Mouse (Mus musculus) fat pad, adult 2 months (tissue): ENCODE measurements at regions not wholly inside any gene's neighbourhood (a gene's known extent, or its start where the extent isn't known, plus 50 kb on each side); places are given as distances from the start of the nearest gene placed in this dataset.
"Not testable (repeated sequence)": the region's sequence is repeated elsewhere in the genome, so short reads cannot be mapped to it uniquely, and the experiment has no call there.

Experiments used
- DNase-seq: peaks from one replicate; pipeline ENCODE4 v3.0.0-alpha.2; 2011; ENCODE audit warnings: low read depth, low spot score; ENCODE audit errors: extremely low read depth

DNA sequence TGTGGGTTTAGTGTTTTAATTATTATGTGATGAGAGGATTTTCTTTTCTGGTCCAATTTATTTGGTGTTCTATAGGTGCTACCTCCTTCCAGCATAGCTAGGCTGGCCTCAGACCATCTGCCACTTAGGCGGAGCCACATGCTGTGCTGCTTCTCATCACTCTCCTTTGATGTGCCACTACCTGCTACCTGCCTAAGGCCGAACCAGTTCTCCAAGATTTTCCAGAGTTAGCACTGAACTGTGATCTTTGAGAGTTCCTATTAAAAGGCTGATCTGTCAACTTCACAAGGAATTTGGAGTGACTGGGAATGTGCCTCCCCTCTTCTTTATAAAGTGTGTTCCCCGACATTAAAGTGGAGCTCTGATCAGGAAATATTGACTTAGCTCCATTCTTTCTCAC, 504.8 kb downstream of the Serpinb8 start:
- no peak for DNase-seq

- no peak for DNase-seq
Observed at GRCm38 (mm10) chr1:108102607-108103006, 512.8 kb downstream of the Serpinb8 start.

- DNase-seq, result no peak
Observed at GRCm38 (mm10) chr1:108110984-108111383, 521.2 kb downstream of the Serpinb8 start.

GRCm38 (mm10) chr1:108127393-108127792, 537.6 kb downstream of the Serpinb8 start:
- DNase-seq, result no peak

GRCm38 (mm10) chr1:108132006-108132405, 542.2 kb downstream of the Serpinb8 start:
- DNase-seq, result no peak

GRCm38 (mm10) chr1:108135346-108135745, 545.5 kb downstream of the Serpinb8 start:
- DNase-seq, result not testable (repeated sequence)

- DNase-seq, result no peak
Observed at GRCm38 (mm10) chr1:108144114-108144513, 554.3 kb downstream of the Serpinb8 start.

GRCm38 (mm10) chr1:108181350-108182167, 591.8 kb downstream of the Serpinb8 start:
- DNase-seq, result no peak

- no peak for DNase-seq
Observed at GRCm38 (mm10) chr1:108182168-108182539, 592.3 kb downstream of the Serpinb8 start.

GRCm38 (mm10) chr1:108224047-108224446, 634.2 kb downstream of the Serpinb8 start:
- DNase-seq, result no peak

DNA sequence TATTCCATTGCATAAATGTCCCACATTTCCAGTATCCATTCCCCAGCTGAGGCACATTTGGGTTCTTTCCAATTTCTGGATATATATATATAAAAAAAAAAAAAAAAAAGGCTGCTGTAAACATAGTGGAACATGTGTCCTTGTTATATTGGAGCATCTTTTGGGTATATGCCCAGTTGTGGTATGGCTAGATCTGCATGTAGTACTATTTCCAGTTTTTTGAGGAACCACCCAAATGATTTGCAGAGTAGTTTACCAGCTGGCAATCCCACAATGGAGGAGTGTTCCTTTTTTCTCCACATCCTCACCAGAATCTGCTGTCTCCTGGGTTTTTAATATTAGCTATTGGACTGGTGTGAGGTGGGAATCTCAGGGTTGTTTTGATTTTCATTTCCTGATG, 650.3 kb downstream of the Serpinb8 start:
- DNase-seq, result no peak

DNA sequence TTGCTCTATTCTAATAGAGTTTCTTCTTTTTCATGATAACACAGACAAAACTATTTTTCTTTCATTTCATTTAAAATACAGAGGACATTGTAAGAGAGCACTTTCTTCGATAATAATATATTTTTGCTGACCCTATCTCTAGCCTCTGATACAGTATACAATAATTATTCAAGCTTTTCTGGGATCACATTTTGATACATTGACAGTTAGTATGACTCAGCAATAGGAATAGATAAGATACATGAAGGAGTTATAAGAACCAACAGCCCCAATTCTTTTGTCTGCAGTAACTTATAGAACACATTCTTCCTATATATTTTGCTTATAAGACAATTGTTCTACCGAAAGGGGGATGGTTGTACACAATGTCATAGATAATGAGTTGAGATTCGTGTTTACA, 665.3 kb downstream of the Serpinb8 start:
- no peak for DNase-seq

DNA sequence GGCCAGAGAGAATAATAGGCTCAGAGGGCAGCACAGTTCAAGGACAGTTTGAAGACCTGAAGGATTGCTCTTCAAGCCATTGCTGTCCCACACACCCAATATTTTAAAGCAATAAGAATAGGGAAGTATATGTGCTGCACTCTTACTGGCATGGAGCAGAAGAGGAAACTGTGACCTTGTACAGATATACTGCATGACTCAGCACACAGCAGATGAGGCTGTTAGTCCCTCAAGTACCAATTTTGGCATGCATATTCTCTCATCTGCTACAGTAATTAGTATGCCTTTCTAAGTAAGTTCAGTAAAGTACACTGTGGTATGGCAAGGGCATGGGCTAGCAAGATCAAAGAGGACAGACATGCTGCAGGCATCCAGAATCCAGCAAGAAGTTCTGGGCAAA, 669.5 kb downstream of the Serpinb8 start:
- DNase-seq, result no peak

GRCm38 (mm10) chr1:108282099-108282498, 692.3 kb downstream of the Serpinb8 start:
- no peak for DNase-seq

DNA sequence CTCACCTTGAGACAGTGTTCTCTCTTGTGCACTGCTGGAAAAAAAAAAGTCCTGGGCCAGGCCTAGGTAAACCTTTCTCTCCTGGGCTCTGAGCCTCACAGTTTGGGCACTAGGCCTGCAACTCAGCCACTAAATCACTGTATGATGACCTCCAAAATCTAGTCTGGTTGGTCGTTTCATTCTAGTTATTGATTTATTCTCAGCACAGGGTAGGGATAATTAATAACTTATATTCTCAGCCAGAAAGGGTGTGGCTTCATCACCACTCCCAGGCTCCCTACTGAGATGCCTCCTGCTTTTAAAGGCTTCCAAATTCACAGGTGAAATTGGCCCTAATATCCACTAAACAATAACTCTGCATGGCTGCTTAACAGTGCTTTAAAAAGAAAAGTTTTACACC, 696.8 kb downstream of the Serpinb8 start:
- DNase-seq, result no peak
